Mouse (Mus musculus): ENCODE measurements around the gene Fbxw5. TPM values are rescaled to one million over a fixed set of nuclear protein-coding genes. Genes with fewer than 3 reads are reported as not detected.

Gene Fbxw5
- polyA plus RNA-seq, 1 experiment from 2014 or later, result 77.5 TPM

DNA sequence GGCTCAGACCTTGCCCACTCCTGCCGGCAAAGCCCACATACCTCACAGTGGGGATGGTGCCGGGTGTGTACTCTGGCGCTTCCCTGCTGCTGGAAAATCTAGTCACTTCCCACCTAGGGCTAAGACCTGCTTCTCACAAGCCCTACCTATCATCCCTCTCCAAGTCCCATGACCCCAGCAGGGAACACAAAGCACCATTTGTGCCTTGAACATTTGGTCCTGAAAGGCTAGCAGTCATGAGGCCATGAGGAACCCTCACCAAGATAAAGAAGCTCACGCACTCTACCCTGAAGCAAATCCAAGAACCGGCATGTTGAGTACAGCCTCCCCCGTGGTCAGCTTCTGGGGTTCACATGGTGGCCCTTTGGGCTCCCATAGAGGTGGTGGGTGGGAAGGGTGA, 30.6 kb upstream of the Fbxw5 start, which contains the start of gene Ptgds:
Gene Ptgds, minus strand, starts transcription at position 78 of the 400 bp plus-strand sequence.
- H3K36me3 ChIP-seq (ENCODE audit: control insufficient read depth, insufficient read depth, low read length), result no peaks in the 10 kb centered on the region
- no peak within 1 kb of the TSS for H3K27ac ChIP-seq (ENCODE audit: low read length)
- H3K4me3 ChIP-seq (ENCODE audit: low read depth, low read length), result no peak within 1 kb of the TSS
- H3K9ac ChIP-seq (replicated peaks; ENCODE audit: low read depth, low read length), result no peak within 1 kb of the TSS
- H3K4me1 ChIP-seq (ENCODE audit: control insufficient read depth, insufficient read depth, low read length), result no peaks in the 10 kb centered on the region
- 45% methylated on average over 6 of the region's 6 CpGs for WGBS
- H3K9me3 ChIP-seq (ENCODE audit: control insufficient read depth, low read depth, low read length), result no peaks in the 10 kb centered on the region
- H3K4me2 ChIP-seq (replicated peaks; ENCODE audit: low read depth, low read length), result no peak within 1 kb of the TSS
- no peak for ATAC-seq (ENCODE audit: insufficient number of reproducible peaks, insufficient read depth, low FRiP score, low read depth)
- no peaks in the 10 kb centered on the region for H3K27me3 ChIP-seq (ENCODE audit: control insufficient read depth, insufficient read depth, low read length)

DNA sequence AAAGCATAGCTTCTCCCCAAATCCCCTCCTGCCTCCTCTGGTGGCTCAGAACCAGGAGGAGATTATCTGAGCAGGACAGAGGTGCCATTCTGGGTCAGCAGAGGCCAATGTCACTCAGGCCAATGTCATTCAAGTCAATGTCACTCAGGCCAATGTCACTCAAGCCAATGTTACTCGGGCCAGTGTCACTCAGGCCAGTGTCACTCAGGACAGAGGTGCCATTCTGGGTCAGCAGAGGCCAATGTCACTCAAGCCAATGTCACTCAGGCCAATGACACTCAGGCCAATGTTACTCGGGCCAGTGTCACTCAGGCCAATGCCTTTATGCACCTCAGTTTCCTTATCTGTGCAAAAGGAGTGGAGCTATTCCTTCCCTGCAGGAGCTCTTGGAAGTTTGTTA, 28.0 kb upstream of the Fbxw5 start:
- Histone ChIP-seq H3K4me2 (replicated peaks; ENCODE audit: low read depth, low read length) (no peak overlapping the region), H3K36me3 (ENCODE audit: control insufficient read depth, insufficient read depth, low read length) (no peaks in the 10 kb centered on the region), H3K27ac (ENCODE audit: low read length) (no peak overlapping the region), H3K27me3 (ENCODE audit: control insufficient read depth, insufficient read depth, low read length) (no peaks in the 10 kb centered on the region), H3K9me3 (ENCODE audit: control insufficient read depth, low read depth, low read length) (no peaks in the 10 kb centered on the region), H3K4me1 (ENCODE audit: control insufficient read depth, insufficient read depth, low read length) (no peaks in the 10 kb centered on the region), H3K9ac (replicated peaks; ENCODE audit: low read depth, low read length) (no peak overlapping the region), H3K4me3 (ENCODE audit: low read depth, low read length) (no peak overlapping the region)
- no peak for ATAC-seq (ENCODE audit: insufficient number of reproducible peaks, insufficient read depth, low FRiP score, low read depth)
- 83% methylated on average over 2 of the region's 2 CpGs for WGBS

DNA sequence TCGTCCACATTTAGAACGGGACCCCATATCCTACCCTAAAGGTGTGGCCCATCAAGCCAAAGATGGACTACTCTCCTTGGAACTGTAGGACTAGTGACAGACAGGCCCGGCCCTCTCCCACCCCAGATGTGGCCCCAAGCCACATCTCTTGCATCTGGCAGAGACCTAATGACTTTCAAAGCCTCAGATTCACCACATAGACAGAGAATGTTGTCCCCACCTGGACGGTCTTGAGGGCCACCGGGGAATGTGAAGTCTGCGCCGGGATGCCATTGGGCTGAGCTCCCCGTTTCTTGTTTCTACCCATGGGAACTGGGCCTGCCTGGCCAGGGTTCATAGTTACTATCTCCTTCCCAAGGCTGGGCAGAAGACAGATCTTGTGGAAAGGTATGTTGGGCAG, 23.0 kb upstream of the Fbxw5 start:
- H3K4me2 ChIP-seq (replicated peaks; ENCODE audit: low read depth, low read length), result no peak overlapping the region
- H3K9me3 ChIP-seq (ENCODE audit: control insufficient read depth, low read depth, low read length), result no peaks in the 10 kb centered on the region
- H3K36me3 ChIP-seq (ENCODE audit: control insufficient read depth, insufficient read depth, low read length), result no peaks in the 10 kb centered on the region
- 81% methylated on average over 8 of the region's 8 CpGs for WGBS
- no peaks in the 10 kb centered on the region for H3K27me3 ChIP-seq (ENCODE audit: control insufficient read depth, insufficient read depth, low read length)
- H3K27ac ChIP-seq (ENCODE audit: low read length), result no peak overlapping the region
- H3K4me1 ChIP-seq (ENCODE audit: control insufficient read depth, insufficient read depth, low read length), result no peaks in the 10 kb centered on the region
- H3K4me3 ChIP-seq (ENCODE audit: low read depth, low read length), result no peak overlapping the region
- ATAC-seq (ENCODE audit: insufficient number of reproducible peaks, insufficient read depth, low FRiP score, low read depth), result no peak
- H3K9ac ChIP-seq (replicated peaks; ENCODE audit: low read depth, low read length), result no peak overlapping the region

DNA sequence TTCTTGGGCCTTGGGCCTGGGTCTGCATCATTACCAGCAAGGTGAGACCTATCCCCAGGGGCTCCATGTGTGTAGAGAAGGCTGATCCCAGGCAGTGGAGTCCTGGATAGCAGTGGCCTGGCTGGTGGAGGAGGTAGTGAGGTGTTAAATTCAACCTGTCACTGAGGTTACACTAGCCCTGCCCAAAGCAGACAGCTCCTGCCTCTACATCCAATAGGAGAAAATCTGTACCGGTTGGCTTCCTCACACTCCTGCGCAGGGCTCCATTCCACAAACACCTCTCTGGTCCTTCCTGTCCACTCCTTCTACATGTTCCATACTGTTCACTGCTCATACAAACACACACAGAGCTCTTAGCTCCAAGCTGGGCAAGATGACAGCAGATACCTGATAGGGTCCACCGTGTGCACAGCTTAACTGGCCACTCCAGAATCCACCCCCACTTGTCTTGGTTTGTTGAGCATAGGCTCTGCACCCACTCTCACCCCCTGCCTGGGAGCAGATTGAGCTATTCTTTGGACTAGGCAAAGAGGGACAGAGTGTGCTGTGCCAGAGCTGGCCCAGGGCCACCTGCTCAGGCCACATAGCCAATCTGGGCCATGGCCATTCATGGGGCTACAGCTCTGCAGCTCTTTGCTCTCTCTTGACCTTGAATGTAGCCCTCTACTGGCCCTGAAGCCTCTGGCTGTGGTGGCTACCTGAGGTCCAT, 22.4 kb upstream of the Fbxw5 start:
- Histone ChIP-seq H3K27ac (ENCODE audit: low read length) (no peak overlapping the region), H3K4me3 (ENCODE audit: low read depth, low read length) (no peak overlapping the region), H3K27me3 (ENCODE audit: control insufficient read depth, insufficient read depth, low read length) (no peaks in the 10 kb centered on the region), H3K9ac (replicated peaks; ENCODE audit: low read depth, low read length) (no peak overlapping the region), H3K4me1 (ENCODE audit: control insufficient read depth, insufficient read depth, low read length) (no peaks in the 10 kb centered on the region), H3K9me3 (ENCODE audit: control insufficient read depth, low read depth, low read length) (no peaks in the 10 kb centered on the region), H3K4me2 (replicated peaks; ENCODE audit: low read depth, low read length) (no peak overlapping the region), H3K36me3 (ENCODE audit: control insufficient read depth, insufficient read depth, low read length) (no peaks in the 10 kb centered on the region)
- no peak for ATAC-seq (ENCODE audit: insufficient number of reproducible peaks, insufficient read depth, low FRiP score, low read depth)
- WGBS, result 88% methylated on average over 3 of the region's 3 CpGs

DNA sequence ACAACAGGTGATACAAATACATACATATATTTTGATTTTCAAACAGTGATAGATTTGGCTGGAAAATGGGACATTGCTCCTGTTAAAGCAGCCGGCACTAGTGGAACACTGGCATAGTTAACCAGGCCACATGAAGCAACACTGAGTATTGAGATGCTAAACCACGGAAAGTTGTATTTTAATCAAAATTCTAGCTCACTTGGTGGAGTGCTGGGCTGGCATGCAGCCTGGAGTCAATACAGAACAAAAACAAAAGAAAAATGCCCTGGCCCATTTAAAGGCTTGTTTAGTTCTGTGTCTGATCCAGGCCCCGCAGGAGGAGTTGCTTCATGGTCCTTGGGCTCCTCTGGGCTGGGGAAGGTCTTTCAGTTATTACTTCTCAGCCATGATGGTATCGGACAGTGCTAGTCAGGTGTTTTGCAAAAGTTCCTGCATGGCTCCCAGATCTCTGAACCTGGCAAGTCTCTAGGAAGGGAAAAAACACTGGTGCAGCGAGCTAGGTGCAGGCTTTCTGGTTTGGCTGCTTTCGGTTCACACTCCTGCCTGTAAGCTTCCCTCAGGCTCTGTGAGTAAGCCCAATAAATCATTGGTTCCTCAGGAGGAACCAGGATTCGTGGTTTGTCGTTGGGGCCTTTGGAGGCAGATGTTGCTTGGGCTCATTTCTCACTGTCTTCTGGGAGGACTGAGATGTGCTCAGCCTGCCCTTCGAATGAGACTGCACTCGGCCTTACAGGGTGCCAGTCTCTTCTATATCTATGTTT, 20.8 kb upstream of the Fbxw5 start:
- WGBS, result 54% methylated on average over 10 of the region's 10 CpGs
- Histone ChIP-seq H3K27ac (ENCODE audit: low read length) (no peak overlapping the region), H3K4me3 (ENCODE audit: low read depth, low read length) (no peak overlapping the region), H3K4me2 (replicated peaks; ENCODE audit: low read depth, low read length) (no peak overlapping the region), H3K9me3 (ENCODE audit: control insufficient read depth, low read depth, low read length) (no peaks in the 10 kb centered on the region), H3K27me3 (ENCODE audit: control insufficient read depth, insufficient read depth, low read length) (no peaks in the 10 kb centered on the region), H3K36me3 (ENCODE audit: control insufficient read depth, insufficient read depth, low read length) (no peaks in the 10 kb centered on the region), H3K9ac (replicated peaks; ENCODE audit: low read depth, low read length) (no peak overlapping the region), H3K4me1 (ENCODE audit: control insufficient read depth, insufficient read depth, low read length) (no peaks in the 10 kb centered on the region)
- no peak for ATAC-seq (ENCODE audit: insufficient number of reproducible peaks, insufficient read depth, low FRiP score, low read depth)

DNA sequence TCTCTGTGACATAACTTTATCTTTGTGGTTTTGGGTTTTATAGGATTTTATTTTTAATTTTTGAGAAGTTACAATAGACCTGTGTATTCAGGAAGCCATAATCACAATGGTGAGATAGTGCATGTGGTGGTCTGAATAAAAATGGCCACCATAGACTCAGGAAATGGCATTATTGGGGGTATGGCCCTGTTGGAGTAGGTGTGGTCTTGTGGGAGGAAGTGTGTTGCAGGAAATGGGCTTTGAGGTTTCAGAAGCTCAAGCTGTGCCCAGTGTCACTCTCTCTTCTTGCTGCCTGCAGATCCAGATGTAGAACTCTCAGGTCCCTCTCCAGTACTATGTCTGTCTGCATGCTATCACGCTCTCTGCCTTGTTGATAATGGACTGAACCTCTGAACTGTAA, 20.0 kb upstream of the Fbxw5 start:
- Histone ChIP-seq H3K27ac (ENCODE audit: low read length) (no peak overlapping the region), H3K9me3 (ENCODE audit: control insufficient read depth, low read depth, low read length) (no peaks in the 10 kb centered on the region), H3K4me3 (ENCODE audit: low read depth, low read length) (no peak overlapping the region), H3K4me2 (replicated peaks; ENCODE audit: low read depth, low read length) (no peak overlapping the region), H3K4me1 (ENCODE audit: control insufficient read depth, insufficient read depth, low read length) (no peaks in the 10 kb centered on the region), H3K27me3 (ENCODE audit: control insufficient read depth, insufficient read depth, low read length) (no peaks in the 10 kb centered on the region), H3K36me3 (ENCODE audit: control insufficient read depth, insufficient read depth, low read length) (no peaks in the 10 kb centered on the region), H3K9ac (replicated peaks; ENCODE audit: low read depth, low read length) (no peak overlapping the region)
- ATAC-seq (ENCODE audit: insufficient number of reproducible peaks, insufficient read depth, low FRiP score, low read depth), result no peak
- 93% methylated on average over 1 of the region's 1 CpGs for WGBS

- Histone ChIP-seq H3K27me3 (ENCODE audit: control insufficient read depth, insufficient read depth, low read length) (no peaks in the 10 kb centered on the region), H3K36me3 (ENCODE audit: control insufficient read depth, insufficient read depth, low read length) (no peaks in the 10 kb centered on the region), H3K9ac (replicated peaks; ENCODE audit: low read depth, low read length) (no peak overlapping the region), H3K27ac (ENCODE audit: low read length) (no peak overlapping the region), H3K4me1 (ENCODE audit: control insufficient read depth, insufficient read depth, low read length) (no peaks in the 10 kb centered on the region), H3K4me3 (ENCODE audit: low read depth, low read length) (no peak overlapping the region), H3K4me2 (replicated peaks; ENCODE audit: low read depth, low read length) (no peak overlapping the region), H3K9me3 (ENCODE audit: control insufficient read depth, low read depth, low read length) (no peaks in the 10 kb centered on the region)
- 20% methylated on average over 7 of the region's 7 CpGs for WGBS
- ATAC-seq (ENCODE audit: insufficient number of reproducible peaks, insufficient read depth, low FRiP score, low read depth), result no peak
Observed at GRCm38 (mm10) chr2:25482969-25483368, 17.6 kb upstream of the Fbxw5 start.

DNA sequence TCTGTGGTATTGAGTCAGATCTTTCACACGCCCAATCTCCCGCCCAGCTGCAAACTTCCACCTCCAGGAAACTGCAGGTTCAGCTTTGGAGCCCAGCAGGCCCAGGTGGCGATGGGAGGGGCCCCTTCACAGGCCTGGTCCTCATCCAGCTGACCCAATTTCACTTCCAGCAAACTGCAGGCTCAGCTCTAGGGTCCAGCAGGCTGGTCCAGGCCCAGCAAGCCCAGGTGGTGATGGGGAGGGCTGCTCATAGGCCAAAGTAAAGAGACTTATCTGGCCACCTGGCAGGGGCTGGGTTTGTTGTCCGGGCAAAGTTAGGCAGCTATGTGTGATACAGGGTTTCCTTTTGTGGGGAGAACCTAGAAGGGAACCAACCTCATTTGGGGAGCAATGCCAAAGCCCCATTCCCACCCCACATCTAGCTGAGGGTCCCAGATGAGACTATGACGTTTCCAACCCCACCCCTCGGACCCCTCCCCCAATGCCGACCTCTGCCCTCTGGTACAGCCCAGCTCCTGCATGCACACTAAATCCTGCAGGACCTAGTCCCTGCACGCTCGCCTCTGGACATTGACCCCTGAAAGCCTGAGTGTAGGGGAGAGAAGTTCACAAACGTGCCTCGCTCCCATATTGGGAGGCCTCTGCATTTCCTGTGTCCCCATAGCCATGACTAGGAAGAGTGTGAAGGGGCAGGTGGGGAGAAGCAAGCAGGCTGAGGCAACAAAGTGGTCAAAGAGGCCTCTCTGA, 15.5 kb upstream of the Fbxw5 start:
- H3K4me3 ChIP-seq (ENCODE audit: low read depth, low read length), result no peak overlapping the region
- H3K9me3 ChIP-seq (ENCODE audit: control insufficient read depth, low read depth, low read length), result no peaks in the 10 kb centered on the region
- H3K27me3 ChIP-seq (ENCODE audit: control insufficient read depth, insufficient read depth, low read length), result no peaks in the 10 kb centered on the region
- H3K27ac ChIP-seq (ENCODE audit: low read length), result no peak overlapping the region
- H3K4me2 ChIP-seq (replicated peaks; ENCODE audit: low read depth, low read length), result no peak overlapping the region
- no peaks in the 10 kb centered on the region for H3K36me3 ChIP-seq (ENCODE audit: control insufficient read depth, insufficient read depth, low read length)
- no peaks in the 10 kb centered on the region for H3K4me1 ChIP-seq (ENCODE audit: control insufficient read depth, insufficient read depth, low read length)
- ATAC-seq (ENCODE audit: insufficient number of reproducible peaks, insufficient read depth, low FRiP score, low read depth), result no peak; the same call in 1 of the 2 replicates
- H3K9ac ChIP-seq (replicated peaks; ENCODE audit: low read depth, low read length), result no peak overlapping the region
- 55% methylated on average over 11 of the region's 11 CpGs for WGBS
